Mouse (Mus musculus) spleen, adult 2 months (tissue): ENCODE results near the gene Ssh2. TPM values are rescaled to one million over a fixed set of nuclear protein-coding genes. Genes with fewer than 3 reads are reported as not detected.

Source experiments
- DNase-seq, 2 experiments: peaks; one replicate each; pipeline versions ENCODE4 v3.0.0 to v3.0.0-alpha.2; 2012 to 2021; ENCODE audit warnings: low spot score in 2 of 2, low read depth in 1 of 2
- H3K27ac ChIP-seq: fragments of 200-500 bp; 2 replicates; pipeline ENCODE4 v1.5.1; 2012; ENCODE audit warnings: low read length, inconsistent platforms; ENCODE audit not compliant: insufficient read depth
- H3K27me3 ChIP-seq: fragments of 200-500 bp; 2 replicates; pipeline ENCODE4 v1.6.1; 2012; ENCODE audit warnings: mild to moderate bottlenecking, moderate library complexity, low read length, inconsistent platforms; ENCODE audit not compliant: control insufficient read depth, insufficient read depth
- H3K36me3 ChIP-seq: fragments of 200-500 bp; 2 replicates; pipeline ENCODE4 v1.6.1; 2012; ENCODE audit warnings: mild to moderate bottlenecking, low read length, inconsistent platforms; ENCODE audit not compliant: control insufficient read depth, insufficient read depth
- H3K4me1 ChIP-seq: fragments of 200-500 bp; 2 replicates; pipeline ENCODE4 v1.6.1; 2011; ENCODE audit warnings: inconsistent platforms; ENCODE audit not compliant: control insufficient read depth, insufficient read depth, insufficient read length
- H3K4me3 ChIP-seq: fragments of 200-500 bp; 2 replicates; pipeline ENCODE4 v1.5.1; 2011; ENCODE audit warnings: mild to moderate bottlenecking, inconsistent platforms; ENCODE audit not compliant: insufficient read depth, insufficient read length; ENCODE audit errors: extremely low read depth
- CTCF ChIP-seq: fragments of 200-500 bp; IDR thresholded peaks from 2 replicates; pipeline ENCODE4 v1.5.1; 2011; ENCODE audit warnings: mild to moderate bottlenecking, inconsistent platforms; ENCODE audit not compliant: insufficient read depth, insufficient read length, insufficient replicate concordance; ENCODE audit errors: extremely low read depth
- POLR2A ChIP-seq: fragments of 200-500 bp; IDR thresholded peaks from 2 replicates; pipeline ENCODE4 v1.6.1; 2011; ENCODE audit warnings: low read depth, low read length, inconsistent platforms
- WGBS: fragments of 180-500 bp; shearing (Covaris S2); methylation state at CpG from one replicate; pipeline ENCODE4 v1.1.7; 2018; 5-methylcytosine and 5-hydroxymethylcytosine counted together
- polyA plus RNA-seq: library from polyadenylated mRNA; depleted of rRNA; stranded (reverse); fragments of >200 nt; gene quantifications from 2 replicates; pipeline ENCODE4 v1.2.3, GENCODE M21; 2012

The Ssh2 gene
- polyA plus RNA-seq, 1 experiment = 21.2 TPM

DNA sequence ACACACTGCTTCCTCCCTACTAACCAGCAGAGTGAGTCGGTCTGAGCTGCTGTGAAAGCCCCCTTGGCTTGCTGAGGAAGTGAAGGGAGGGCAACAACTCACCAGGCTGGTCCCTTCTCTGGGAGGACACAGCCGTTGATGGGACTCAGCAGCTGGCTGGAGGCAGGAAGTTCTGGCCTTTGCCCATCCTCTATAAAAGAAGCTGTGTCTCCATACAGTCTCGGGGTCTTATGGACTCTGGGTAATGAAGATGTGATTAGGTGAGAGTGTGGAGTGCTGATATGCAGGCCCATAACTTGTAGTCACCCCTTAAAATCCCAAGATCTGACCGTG, 278.2 kb downstream of the Ssh2 start:
- H3K36me3 ChIP-seq = no peaks in the 10 kb centered on the region; the same call in 1 of the 2 replicates
- peak overlapping the region; percentile 83 for H3K4me3 ChIP-seq
- WGBS = 24% methylated on average over 4 of the region's 4 CpGs
- no peak for TF ChIP-seq CTCF
- no peak for TF ChIP-seq POLR2A
- no peak for DNase-seq
- H3K4me1 ChIP-seq = peaks cover 12% of the 10 kb centered on the region; the same call in 1 of the 2 replicates
- peaks cover 6% of the 10 kb centered on the region for H3K27me3 ChIP-seq
- H3K27ac ChIP-seq = 0 out of 2 replicates have a peak overlapping the region, but pooled peaks have one; percentile 3

DNA sequence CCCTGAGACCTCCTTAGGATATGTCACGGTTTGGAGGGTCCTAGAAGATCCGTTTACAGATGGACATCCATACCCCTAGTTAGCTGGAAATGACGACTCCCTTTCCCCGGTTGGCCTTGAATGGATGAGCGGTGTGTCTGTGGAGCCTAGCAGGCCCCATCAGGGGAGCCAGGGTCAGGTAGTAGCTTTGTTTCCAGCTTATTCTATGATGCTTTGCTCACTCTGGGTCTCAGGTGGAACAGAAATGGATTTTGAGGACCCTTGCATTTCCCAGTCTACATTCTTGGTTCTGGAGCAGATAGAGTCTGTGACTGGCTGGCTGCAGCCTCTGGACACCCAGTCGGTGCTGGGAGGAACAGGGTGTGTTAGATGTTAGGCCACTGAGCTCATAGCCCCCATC, 278.7 kb downstream of the Ssh2 start:
- Histone ChIP-seq H3K4me3 (no peak overlapping the region), H3K36me3 (peaks cover 3% of the 10 kb centered on the region; the same call in 1 of the 2 replicates), H3K4me1 (peaks cover 12% of the 10 kb centered on the region; the same call in 1 of the 2 replicates), H3K27ac (no peak overlapping the region), H3K27me3 (peaks cover 1% of the 10 kb centered on the region)
- 82% methylated on average over 6 of the region's 6 CpGs for WGBS
- no peak for DNase-seq
- TF ChIP-seq POLR2A (no peak), CTCF (no peak)

DNA sequence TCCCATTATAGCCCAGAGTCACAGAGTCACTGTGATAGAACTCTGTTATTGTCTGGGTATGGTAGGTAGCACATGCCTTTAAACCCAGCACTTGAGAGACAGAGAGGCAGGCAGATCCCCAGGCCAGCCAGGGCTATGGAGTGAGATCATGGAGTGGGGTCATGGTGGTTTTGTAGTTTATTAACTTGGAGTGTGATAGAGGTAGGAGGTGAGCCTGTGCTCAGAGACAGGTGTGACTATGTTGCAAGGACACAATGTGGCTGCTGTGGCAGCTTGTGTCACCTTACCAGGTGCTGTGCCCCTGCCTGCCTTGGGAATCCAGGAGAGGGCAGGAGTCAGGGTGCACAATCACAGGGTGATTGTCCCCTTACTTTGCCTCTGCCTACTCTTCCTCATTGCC, 279.4 kb downstream of the Ssh2 start:
- Histone ChIP-seq H3K27me3 (no peaks in the 10 kb centered on the region), H3K36me3 (peaks cover 3% of the 10 kb centered on the region; the same call in 1 of the 2 replicates), H3K4me1 (peaks cover 12% of the 10 kb centered on the region; the same call in 1 of the 2 replicates), H3K27ac (no peak overlapping the region), H3K4me3 (no peak overlapping the region)
- DNase-seq = no peak
- no peak for TF ChIP-seq POLR2A
- no peak for TF ChIP-seq CTCF

DNA sequence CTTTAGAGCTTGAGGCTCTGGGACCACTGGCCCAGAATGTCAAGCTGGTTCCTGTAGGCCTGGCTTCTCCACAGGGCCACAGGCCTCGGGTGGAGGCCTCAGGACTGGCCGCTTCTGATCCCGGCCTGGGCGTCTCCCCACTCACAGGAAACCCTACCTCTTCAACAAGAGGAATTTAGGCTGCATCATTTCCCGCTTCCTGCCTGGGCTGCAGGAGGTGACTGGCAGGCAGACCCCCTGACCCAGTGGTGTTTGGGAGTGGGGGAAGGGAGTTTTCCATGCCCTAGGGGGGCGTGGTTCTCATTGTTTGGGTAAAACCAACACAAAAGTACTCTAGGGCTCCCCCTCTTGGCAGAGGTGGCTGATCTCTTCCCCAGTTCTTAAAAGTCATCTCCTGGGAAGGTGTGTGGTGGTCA, 281.3 kb downstream of the Ssh2 start:
- Histone ChIP-seq H3K27ac (peak overlapping the region; percentile 56), H3K4me1 (peaks cover 10% of the 10 kb centered on the region; the same call in 1 of the 2 replicates), H3K27me3 (no peaks in the 10 kb centered on the region), H3K4me3 (no peak overlapping the region), H3K36me3 (peaks cover 3% of the 10 kb centered on the region; the same call in 1 of the 2 replicates)
- TF ChIP-seq CTCF (peak; percentile 16; the same call in 1 of the 2 replicates), POLR2A (no peak)
- DNase-seq = peak in 1 of 2 experiments; percentile 54
- WGBS = 60% methylated on average over 6 of the region's 6 CpGs

DNA sequence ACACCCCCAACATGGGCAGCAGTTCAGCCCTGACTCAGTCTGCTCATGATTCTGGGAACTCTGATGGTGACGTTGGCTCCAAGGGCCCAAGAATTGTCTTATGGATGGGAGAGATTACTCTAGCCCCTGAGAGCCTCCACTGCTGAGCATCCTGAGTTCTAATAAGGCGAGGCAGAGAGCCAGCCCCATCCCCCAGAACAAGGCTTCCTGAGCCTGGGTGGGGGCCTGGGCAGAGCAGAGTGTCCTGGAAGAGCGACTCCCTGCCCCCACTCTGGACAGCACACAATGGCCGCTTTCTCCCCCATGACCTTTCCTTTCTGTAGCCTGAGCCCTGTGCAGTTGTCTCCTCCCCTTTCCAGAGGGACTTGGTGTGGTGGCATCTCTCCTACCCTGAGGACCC, 281.8 kb downstream of the Ssh2 start:
- no peak overlapping the region for H3K4me3 ChIP-seq
- H3K27ac ChIP-seq = peak overlapping the region; percentile 5; the same call in 1 of the 2 replicates
- H3K27me3 ChIP-seq = no peaks in the 10 kb centered on the region
- WGBS = 86% methylated on average over 4 of the region's 4 CpGs
- peaks cover 10% of the 10 kb centered on the region; the same call in 1 of the 2 replicates for H3K4me1 ChIP-seq
- H3K36me3 ChIP-seq = peaks cover 3% of the 10 kb centered on the region; the same call in 1 of the 2 replicates
- no peak for TF ChIP-seq CTCF
- no peak for DNase-seq

DNA sequence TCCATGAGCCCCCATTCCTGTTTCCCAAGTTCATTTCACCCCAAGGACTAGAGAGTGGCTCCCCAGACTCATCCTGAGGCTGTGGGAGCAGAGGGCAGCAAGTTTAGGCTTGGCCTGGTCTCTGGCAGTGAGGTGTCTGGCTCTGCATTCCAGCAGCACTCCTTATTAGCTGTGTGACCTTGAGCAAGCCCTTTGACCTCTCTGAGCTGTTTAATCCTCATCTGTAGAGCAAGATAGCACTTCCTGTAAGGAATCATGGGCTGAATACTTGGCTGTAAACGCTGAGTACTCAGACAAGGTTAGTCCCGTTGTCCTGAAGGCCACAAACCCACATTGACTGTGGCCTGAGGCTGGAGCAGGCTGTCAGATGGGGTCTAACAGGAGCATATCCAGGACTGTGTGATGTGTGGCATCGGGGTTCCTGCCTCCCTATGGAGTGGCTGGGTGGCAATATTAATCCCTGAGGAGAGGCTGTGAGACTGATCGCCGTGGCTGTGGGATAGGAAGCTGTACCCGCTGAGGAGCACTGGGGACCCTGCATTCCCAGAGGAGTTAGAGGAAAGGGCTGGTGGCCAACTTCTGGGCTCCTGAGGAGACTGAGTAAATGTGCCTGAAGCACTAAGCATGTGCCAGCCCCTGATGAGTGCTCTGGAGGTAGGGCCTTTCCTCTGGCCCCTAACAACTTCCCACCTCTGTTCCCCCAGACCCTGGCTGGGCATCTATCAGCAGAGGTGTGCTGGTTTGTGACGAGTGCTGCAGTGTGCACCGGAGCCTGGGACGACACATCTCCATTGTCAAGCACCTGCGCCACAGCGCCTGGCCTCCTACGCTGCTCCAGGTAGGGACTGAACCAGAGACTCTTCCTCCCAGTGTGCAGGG, 282.4 kb downstream of the Ssh2 start:
- H3K36me3 ChIP-seq = peaks cover 4% of the 10 kb centered on the region
- DNase-seq = no peak
- WGBS = 85% methylated on average over 12 of the region's 12 CpGs
- no peak for TF ChIP-seq POLR2A
- TF ChIP-seq CTCF = no peak
- peak overlapping the region; percentile 5; the same call in 1 of the 2 replicates for H3K27ac ChIP-seq
- no peaks in the 10 kb centered on the region for H3K27me3 ChIP-seq
- H3K4me1 ChIP-seq = peaks cover 10% of the 10 kb centered on the region; the same call in 1 of the 2 replicates
- H3K4me3 ChIP-seq = no peak overlapping the region

DNA sequence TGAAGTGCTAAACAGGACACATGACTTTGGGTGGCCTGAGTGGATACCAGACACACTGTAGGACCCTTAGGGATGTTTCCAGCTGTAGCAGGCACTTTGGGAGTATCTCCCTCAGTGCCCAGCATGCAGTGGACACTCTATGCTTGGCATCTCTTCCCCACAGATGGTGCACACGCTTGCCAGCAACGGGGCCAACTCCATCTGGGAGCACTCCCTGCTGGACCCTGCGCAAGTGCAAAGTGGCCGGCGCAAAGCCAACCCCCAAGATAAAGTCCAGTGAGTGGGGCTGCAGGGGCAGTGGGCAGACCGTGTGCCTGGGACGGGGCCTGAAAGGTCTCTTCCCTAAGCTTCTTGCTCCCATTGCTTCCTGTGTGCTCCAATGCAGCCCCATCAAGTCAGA, 283.3 kb downstream of the Ssh2 start:
- H3K4me1 ChIP-seq = peaks cover 7% of the 10 kb centered on the region; the same call in 1 of the 2 replicates
- H3K4me3 ChIP-seq = no peak overlapping the region
- H3K27me3 ChIP-seq = no peaks in the 10 kb centered on the region
- no peak for TF ChIP-seq CTCF
- no peak for TF ChIP-seq POLR2A
- no peak overlapping the region for H3K27ac ChIP-seq
- no peak for DNase-seq
- WGBS = 91% methylated on average over 7 of the region's 7 CpGs
- peaks cover 8% of the 10 kb centered on the region for H3K36me3 ChIP-seq
